Mouse (Mus musculus) lung, adult 18-20 months (tissue): Measurements from ENCODE around the gene Vipas39.
"Not testable (repeated sequence)": the region's sequence is repeated elsewhere in the genome, so short reads cannot be mapped to it uniquely, and the experiment has no call there.

Source experiments
- DNase-seq, 2 experiments: peaks; one replicate each; pipeline ENCODE4 v3.0.0; 2022; ENCODE audit warnings: mixed read lengths in 2 of 2

Gene Vipas39

GRCm38 (mm10) chr12:87266827-87267603 is 959 bp upstream of the Vipas39 start:
- peak in 1 of 2 experiments; percentile 20 for DNase-seq

DNA sequence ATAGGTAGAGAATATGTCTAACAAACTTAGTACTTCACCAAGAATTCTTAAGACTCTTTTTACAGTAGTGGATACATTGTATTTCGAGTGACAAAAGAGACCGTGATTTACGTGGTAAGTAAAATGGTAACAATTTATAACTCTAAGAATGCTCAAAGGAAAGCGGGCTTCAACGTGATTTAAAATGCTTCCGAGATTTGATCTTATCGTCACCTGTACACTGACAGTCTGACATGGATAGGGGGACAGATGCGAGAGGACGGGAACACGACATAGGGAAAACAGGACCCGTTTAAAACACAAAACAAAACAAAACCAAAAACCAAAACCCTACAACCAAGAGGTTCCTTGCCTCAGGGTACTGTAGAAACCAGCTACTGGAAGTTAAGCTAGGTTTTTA is 612 bp downstream of the Vipas39 start:
- DNase-seq = no peak

DNA sequence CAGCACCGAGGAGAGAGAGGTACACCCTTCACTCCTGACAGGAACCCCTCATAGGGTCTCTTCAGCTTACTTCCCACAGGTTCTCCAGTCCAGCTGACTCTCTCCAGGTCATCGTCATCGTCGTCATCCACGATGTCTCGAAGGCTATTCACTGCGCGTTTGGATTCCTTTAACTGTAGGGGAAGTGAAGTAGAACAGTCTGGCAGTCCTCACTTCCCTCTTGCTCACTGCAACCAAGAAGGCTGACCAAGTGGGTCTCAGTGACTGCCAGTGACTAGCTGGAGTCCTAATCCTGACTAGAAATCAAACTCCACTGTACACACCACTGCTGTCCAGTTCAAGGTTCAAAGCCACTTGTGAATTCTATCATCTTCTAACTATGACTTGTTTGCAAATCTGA is 5.5 kb downstream of the Vipas39 start:
- no peak for DNase-seq

DNA sequence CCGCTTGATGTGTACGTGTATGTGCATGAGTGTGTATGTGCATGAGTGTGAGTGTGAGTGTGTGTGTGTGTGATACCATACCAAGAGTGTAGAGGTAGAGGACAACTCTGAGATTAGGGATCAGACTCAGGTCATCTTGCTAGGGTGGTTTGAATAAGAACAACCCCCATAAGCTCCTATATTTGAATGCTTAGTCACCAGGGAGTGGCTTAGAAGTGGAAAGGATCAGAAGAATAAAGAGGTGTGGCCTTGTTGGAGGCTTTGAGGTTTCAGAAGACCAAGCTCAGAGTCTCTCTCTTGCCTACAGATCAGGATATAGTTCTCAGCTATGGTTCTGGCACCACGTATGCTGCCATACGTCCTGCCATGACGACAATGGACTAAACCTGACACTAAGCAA is 9.4 kb downstream of the Vipas39 start:
- no peak for DNase-seq

GRCm38 (mm10) chr12:87253878-87254277 is 12.2 kb downstream of the Vipas39 start:
- DNase-seq = no peak

GRCm38 (mm10) chr12:87250161-87250560 is 15.9 kb downstream of the Vipas39 start:
- no peak for DNase-seq

DNA sequence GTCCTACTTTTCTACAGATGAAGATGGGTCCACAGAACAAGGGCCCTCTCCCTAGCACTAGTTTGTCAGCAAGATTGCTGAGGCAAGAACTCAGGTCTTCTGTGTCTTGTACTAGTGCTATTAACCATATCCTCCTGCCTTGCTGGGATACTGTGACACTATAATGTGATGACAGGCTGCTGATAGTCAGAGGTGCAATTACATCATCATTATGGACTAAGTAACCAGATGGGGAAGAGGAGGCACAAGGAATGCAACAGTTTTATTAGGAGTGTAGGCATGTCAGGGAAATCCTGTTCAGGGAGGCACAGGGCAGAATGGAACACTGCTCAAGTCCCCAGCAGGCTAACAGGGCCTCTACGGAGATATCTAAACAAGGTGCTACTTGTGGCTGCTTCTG is 27.4 kb downstream of the Vipas39 start, which contains the start of gene Noxred1:
TSS of gene Noxred1 (minus strand) at position 101 of the 400 bp plus-strand sequence.
- no peak for DNase-seq

DNA sequence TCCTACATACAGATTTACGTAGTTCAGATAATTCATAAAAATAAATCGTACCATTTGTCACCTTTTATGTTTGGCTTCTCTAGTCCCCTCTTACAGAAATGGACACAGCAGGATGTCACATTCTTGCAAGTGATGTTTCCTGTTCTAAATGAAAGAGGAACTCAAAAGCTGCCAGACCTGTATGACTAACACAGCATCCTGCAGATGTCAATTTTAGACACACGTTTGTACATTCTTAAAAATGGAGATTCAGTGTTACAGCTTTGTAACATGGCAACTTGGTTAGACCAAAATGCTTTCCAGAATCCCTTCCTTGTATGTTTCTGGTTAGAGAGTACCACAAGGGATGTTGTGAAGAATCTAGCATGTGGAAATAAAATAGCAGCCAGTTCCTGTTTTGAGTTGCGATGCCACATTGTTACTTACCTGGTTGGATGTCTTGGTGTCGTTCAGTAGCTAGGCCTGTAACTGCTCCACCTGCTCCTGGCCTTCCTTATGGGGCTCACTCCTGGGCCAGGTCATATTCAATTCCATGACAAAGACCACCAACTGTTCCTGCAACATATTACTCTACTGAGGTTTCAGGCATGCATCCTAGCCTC is 29.1 kb downstream of the Vipas39 start:
- no peak for DNase-seq

GRCm38 (mm10) chr12:87230379-87230895 is 35.6 kb downstream of the Vipas39 start:
- DNase-seq = no peak

DNA sequence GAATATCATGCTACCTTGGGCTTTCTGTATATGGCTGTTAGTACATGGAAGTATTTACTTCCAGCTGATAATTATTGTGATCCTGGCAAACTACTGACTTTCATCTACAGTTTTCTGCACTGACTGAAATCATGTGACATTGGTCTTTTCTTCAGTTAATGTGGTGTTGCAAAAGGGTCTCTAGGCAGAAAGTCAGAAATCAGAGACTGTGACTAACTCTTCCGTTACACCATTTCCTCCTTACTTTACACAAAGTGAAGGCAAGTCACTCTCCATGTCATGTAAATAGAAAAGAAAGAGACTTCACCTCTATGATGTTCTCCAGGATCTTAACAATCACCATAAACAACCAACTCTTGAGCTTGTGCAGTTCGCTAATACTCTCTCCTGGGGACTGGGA is 36.4 kb downstream of the Vipas39 start:
- no peak for DNase-seq

GRCm38 (mm10) chr12:87226801-87227200 is 39.3 kb downstream of the Vipas39 start:
- DNase-seq = no peak

GRCm38 (mm10) chr12:87224950-87225349 is 41.1 kb downstream of the Vipas39 start:
- no peak for DNase-seq

DNA sequence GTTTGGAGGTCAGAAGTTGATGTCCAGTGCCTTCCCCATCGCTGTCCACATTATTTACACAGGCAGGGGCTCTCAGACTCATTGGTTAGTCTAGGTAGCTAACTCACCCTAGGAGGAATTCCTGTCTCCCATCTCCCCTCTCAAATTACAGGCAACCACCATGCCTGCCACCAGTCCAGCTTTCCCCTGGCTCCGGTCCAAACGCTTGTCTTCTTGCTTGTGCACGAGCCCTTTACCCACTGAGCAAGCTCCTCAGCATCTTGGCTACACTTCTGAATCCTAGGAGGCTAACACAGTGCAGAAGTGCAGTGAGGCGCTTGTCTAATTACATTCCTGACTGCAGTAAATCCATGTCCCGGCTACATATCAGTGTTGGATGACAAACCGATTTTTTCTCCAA is 46.7 kb downstream of the Vipas39 start:
- DNase-seq = peak in 1 of 2 experiments; percentile 9

DNA sequence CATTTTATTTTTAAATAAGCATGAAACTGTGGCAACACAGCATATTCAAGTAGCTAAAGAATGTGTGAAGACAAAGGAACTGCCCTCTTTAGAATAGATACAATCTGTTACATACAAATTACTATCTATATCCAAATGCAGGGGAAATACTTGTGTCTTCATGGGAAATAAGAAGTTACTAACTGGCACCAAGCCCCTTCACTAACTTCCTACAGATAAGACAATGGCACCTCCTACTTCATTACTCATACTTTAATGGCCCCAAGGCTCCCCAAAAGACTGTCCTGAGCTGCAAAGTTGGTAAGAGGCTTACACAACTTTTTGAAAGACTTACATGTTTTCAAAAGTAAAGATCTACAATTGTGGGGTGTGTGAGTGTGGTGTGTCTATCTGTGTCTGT is 48.5 kb downstream of the Vipas39 start:
- DNase-seq = no peak

GRCm38 (mm10) chr12:87216053-87216452 is 50.0 kb downstream of the Vipas39 start:
- no peak for DNase-seq

GRCm38 (mm10) chr12:87212844-87213606 is 53.0 kb downstream of the Vipas39 start:
- no peak for DNase-seq

- DNase-seq = not testable (repeated sequence)
Measured at GRCm38 (mm10) chr12:87205789-87206188, 60.3 kb downstream of the Vipas39 start.

DNA sequence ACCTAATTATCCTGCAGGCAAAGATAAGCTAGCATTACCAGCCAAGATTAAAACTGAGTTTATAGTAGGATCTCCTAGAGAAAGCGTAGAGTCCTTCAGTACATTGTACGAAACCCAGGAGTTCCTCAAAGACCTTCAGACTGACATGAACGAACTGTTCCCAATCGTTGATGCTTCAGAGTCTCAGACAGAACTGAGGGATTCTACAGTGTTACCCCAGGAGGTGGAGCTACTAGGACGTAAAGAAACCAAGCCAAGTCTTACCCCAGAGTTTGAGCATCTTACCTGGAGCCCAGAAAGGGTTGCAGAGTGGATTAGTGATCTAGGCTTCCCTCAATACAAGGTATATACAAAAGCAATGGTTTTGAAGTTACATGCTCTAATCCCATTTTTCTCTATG is 64.4 kb downstream of the Vipas39 start:
- DNase-seq = no peak

DNA sequence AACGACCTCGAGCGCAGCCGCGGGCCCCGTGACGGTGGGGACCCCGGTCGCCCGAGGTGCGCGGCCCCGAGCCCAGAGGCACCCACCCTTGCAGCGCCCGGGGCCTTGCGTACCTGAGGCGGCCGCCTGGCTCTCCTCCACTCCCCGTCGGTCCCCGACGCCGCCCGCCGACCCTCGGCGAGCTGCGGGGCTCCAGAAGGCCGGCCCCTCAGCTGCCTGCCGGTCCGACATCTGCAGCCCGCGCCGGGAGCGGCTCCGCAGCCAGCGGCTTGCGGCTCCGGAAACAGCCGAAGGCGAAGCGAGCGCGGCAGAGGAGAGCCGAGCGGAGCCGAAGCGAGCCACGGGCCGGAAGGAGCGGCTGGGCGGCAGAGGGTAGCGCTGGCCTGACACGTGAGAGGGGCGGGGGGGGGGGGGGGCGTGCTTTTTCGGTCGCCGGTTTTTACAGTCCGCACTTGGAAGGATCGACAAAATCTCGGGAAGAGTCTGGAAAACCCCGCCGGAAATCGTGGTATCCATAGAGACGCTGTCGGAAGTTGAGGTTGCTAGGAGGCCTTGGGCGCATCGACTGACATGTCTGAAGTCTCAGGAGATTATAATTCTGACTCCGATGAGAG is 66.0 kb downstream of the Vipas39 start, which contains the start of gene Tmed8:
TSS of gene Tmed8 (minus strand) at position 482 of the 614 bp plus-strand sequence.
- peak; percentile 69 to 79 for DNase-seq

DNA sequence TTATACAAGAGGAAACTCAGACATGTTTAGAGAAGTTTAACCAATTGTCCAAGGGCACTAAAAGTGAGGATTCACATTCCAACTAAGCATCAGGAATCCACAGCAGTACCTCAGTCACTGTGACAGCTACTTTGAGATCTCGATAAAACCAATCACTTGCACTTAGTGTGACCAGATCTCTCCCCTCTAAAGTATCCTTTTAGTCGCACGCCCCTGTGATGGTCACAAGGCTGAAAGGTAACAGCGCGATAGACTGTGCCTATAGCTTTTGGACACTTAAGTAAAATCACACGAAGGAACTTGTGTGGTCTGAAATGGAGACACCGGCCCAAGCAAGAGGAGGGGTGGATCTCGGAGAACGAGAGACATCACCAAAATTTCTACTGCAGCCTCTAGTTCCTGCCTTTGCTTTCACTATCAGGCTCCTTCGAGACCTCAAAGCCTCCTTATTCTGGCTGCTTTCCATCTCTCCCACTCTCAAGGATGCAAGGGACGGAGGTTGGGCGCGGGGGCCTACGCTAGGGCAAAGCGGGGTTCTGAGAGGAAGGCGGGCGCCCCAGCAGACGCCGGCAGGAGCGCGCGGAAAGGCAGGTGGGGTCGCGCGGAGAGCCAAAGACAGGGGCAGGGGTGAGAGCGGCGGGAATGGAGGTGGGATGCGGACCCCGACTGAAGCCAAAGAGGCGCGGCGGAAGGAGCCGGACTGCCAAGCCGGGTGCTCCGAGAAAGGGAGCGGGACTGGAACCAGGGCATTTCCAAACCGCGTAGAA is 66.7 kb downstream of the Vipas39 start, which contains the start of gene Samd15:
TSS of gene Samd15 (plus strand) at position 518 of the 767 bp plus-strand sequence.
- DNase-seq = peak; percentile 28 to 38

DNA sequence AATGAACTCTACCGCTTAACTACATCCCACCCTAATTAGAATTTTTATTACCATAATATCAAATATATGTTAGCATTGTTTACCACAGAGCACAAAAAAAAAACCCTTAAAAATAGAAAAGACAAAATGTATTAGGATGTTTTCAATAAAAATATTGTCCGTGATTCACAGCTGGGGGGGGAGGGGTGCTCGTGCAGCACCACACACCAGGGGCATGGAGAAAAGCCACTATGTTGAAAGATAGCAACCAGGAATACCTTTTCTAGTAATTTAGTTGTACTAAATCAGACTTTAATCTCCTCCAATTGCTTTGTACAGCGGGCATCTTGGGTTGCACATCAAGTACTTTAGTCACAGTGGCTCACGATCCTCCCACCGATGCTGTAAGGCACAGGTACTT is 67.3 kb downstream of the Vipas39 start:
- DNase-seq = no peak

DNA sequence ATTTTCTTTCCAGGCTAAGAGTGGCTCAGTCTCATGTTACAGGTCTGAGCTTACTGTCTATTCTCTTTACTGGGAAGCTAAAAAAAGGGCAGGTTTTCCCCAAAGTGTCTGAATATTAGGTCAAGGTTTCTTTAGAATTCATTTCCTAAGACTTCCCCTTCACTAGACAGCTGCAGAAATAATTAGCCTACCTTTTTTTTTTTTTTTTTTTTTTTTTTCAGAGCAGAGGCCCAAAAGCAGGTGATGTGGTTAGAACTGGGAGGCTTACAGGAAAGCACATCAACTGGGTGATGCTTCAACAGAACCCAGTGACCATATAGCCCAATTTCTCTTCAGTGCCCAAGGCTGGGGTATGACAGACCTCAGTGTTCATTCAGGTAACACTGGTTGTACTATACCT is 69.7 kb downstream of the Vipas39 start:
- no peak for DNase-seq
